Mouse (Mus musculus): ENCODE results near the gene Grip1.

GRCm38 (mm10) chr10:119814087-119814486 is 360.5 kb downstream of the Grip1 start:
- TF ChIP-seq CTCF (IDR thresholded peaks at IDR 0.05; ENCODE audit: borderline replicate concordance, insufficient read depth, low read length) (no peak), POLR2A (IDR thresholded peaks at IDR 0.05; ENCODE audit: low read depth, low read length) (no peak)
